Mouse (Mus musculus) kidney, postnatal 25 days (tissue): ENCODE data around the gene Nqo2.
"Not testable (repeated sequence)": the region's sequence is repeated elsewhere in the genome, so short reads cannot be mapped to it uniquely, and the experiment has no call there.

Experiments used
- DNase-seq, 2 experiments: peaks; one replicate each; pipeline ENCODE4 v3.0.0; 2021; ENCODE audit warnings: mixed read lengths in 2 of 2

The Nqo2 gene

GRCm38 (mm10) chr13:33964206-33965046, at the start of gene Nqo2:
Gene Nqo2 (plus strand): TSS chr13:33964687.
- DNase-seq = peak; percentile 84 to 93

- DNase-seq = no peak
Observed at GRCm38 (mm10) chr13:33921041-33921440, 43.4 kb upstream of the Nqo2 start.

- no peak for DNase-seq
Observed at GRCm38 (mm10) chr13:33921699-33922098, 42.8 kb upstream of the Nqo2 start.

- DNase-seq = no peak
Observed at GRCm38 (mm10) chr13:33930281-33930680, 34.2 kb upstream of the Nqo2 start.

- DNase-seq = no peak
Observed at GRCm38 (mm10) chr13:33930912-33931311, 33.6 kb upstream of the Nqo2 start.

GRCm38 (mm10) chr13:33934743-33935142, 29.7 kb upstream of the Nqo2 start:
- DNase-seq = no peak

GRCm38 (mm10) chr13:33935465-33936181, 28.9 kb upstream of the Nqo2 start:
- peak; percentile 57 to 70 for DNase-seq

- no peak for DNase-seq
Observed at GRCm38 (mm10) chr13:33937151-33937550, 27.3 kb upstream of the Nqo2 start.

- DNase-seq = not testable (repeated sequence)
Observed at GRCm38 (mm10) chr13:33937587-33937986, 26.9 kb upstream of the Nqo2 start.

- DNase-seq = no peak
Observed at GRCm38 (mm10) chr13:33941288-33941808, 23.1 kb upstream of the Nqo2 start.

GRCm38 (mm10) chr13:33942212-33942779, 22.2 kb upstream of the Nqo2 start:
- peak in 1 of 2 experiments; percentile 28 for DNase-seq

GRCm38 (mm10) chr13:33951308-33952074, 13.0 kb upstream of the Nqo2 start:
- DNase-seq = no peak

GRCm38 (mm10) chr13:33952075-33952449, 12.4 kb upstream of the Nqo2 start:
- no peak for DNase-seq

GRCm38 (mm10) chr13:33952947-33953346, 11.5 kb upstream of the Nqo2 start:
- no peak for DNase-seq

GRCm38 (mm10) chr13:33956571-33957421, 7.7 kb upstream of the Nqo2 start:
- peak in 1 of 2 experiments; percentile 52 for DNase-seq

GRCm38 (mm10) chr13:33959771-33960170, 4.7 kb upstream of the Nqo2 start:
- DNase-seq = no peak

- DNase-seq = peak in 1 of 2 experiments; percentile 14
Observed at GRCm38 (mm10) chr13:33965056-33966024, 853 bp downstream of the Nqo2 start.

- no peak for DNase-seq
Observed at GRCm38 (mm10) chr13:33966025-33966412, 1.5 kb downstream of the Nqo2 start.

- DNase-seq = no peak
Observed at GRCm38 (mm10) chr13:33966574-33966973, 2.1 kb downstream of the Nqo2 start.

GRCm38 (mm10) chr13:33989625-33990024, 25.1 kb downstream of the Nqo2 start:
- DNase-seq = no peak
